Mouse (Mus musculus) kidney, postnatal 14 days (tissue): ENCODE measurements around the gene Dnlz.
A peak's percentile ranks its signal among the peaks of the same experiment; 100 is the strongest.
"Not testable (repeated sequence)": the region's sequence is repeated elsewhere in the genome, so short reads cannot be mapped to it uniquely, and the experiment has no call there.

Experiments used
- DNase-seq: peaks from one replicate; pipeline ENCODE4 v3.0.0; 2022; ENCODE audit warnings: mixed read lengths

Gene Dnlz

DNA sequence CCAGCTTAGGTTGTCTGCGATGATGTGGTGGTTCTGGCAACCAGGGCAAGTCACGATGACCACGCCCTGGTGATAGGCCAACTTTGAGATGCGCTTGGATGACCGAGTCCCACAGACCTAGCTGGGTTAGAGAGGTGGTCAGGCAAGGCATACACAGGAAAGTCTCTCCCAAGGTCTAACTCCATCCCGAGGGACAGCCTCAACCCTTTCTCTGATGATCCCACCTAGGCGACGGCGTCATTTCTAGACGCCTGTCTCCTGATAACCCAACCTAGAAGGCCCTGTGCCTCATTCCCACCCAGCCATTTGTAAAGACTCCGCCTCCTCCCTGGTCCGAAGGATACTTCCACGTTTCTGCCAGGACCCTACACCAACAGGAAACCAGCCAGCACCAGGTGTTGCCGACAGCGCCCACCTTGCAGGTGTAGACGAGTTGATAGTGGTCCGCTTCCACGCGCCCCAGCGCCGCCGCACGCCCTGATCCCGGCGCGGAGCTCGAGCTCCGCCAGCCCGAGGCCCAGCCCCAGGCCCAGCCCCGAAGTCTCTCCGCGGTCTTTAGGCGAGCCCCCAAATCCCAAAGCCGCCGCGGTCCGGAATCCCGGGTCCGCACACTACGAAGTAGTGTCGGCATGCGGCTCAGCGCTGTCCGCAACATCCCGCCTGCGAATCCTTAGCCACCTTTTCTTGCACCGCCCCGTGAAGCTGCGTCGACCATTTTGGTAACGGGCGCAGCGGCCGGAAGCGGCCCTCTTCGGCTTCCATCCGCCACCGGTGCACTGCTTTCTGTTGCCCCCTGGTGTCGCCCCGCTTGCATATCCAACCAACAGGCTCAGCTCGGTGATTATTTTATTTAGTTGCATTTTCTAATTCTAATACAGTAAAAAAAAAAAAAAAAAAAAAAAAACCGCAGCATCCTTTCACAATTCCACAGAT, at the start of gene Dnlz:
TSS of gene Dnlz (minus strand) at position 753 of the 933 bp plus-strand sequence.
- DNase-seq, result peak; percentile 96

DNA sequence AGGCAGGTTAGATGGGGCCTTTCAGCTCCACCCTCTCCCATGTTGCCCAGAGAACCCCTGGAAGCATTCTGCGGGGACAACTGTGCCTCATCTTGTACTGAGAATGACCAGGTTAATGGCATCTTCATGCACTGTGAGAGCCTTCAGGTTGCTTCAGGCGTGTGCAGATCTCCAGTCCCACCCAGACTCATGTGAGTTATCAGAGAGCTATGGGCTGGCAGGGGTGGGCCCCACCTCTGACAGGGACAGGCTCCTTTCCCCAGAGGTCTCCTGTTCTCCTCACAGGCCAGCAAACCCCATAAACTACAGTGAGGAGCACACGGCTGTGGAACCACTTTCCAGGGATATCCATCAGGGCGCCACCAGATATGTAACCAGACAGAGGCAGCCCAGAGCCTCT, 49.1 kb upstream of the Dnlz start:
- no peak for DNase-seq

- no peak for DNase-seq
These were observed 48.4 kb upstream of the Dnlz start for GRCm38 (mm10) chr2:26400296-26400695.

DNA sequence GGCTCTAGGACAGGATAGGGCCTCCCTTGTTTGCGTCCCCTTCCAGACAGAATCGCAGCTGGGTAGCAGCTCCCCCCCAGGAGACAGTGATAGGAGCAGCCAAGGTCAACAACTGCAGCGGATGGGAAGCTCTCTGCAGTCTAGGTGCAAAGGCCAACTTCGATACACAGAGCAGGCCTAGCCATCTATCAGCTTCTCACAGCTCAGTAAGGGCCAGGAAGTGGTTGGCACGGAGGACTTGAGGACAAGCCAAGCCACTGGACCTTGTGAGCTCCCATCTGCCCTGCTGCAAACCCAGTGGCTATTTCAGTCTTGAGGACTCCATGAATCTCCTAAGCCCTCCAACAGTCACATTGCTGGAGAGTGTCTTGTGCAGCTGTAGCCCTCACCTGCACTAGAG, 47.7 kb upstream of the Dnlz start:
- peak; percentile 42 for DNase-seq

GRCm38 (mm10) chr2:26398978-26399377, 47.1 kb upstream of the Dnlz start:
- DNase-seq, result no peak

DNA sequence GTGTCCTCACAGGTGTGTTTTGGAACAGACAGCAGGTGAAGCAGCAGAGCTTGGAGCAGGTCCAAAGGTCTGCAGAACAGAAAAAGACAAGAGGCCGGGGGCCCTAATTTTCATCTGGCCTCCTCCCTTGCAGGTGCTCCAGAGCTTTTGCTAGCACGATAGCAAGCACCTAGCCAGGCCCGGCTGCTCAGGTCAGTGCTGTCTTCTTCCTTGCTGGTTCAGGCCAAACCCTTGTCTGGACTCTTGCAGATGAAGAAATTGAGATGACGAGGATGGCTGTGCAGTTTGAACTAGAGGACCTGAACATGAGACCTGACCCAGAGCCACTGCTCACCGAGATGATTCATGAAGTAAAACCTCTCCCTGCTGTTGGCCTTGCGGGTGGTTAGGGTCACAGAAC, 39.7 kb upstream of the Dnlz start:
- no peak for DNase-seq

DNA sequence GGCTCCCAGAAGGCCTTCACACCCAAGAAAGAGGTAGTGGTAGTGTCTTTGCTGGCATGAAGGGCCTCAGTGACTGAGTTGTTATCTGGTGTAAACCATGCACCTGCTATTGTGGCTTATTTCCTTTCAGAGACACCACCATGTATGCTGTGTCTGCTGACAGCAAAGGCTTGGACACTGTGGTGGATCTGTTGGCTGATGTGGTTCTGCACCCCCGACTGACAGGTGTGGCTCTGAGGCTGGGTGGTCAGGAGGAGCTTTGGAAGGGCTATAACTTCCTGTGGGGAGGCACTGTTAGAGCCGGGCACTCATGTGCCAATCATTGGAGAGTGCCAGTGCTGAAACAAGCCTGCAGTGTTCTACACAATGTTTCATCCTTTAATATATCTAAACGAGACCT, 39.0 kb upstream of the Dnlz start:
- no peak for DNase-seq

- peak; percentile 92 for DNase-seq
These were observed 37.3 kb upstream of the Dnlz start, which contains the start of the genes Entr1 and Pmpca for GRCm38 (mm10) chr2:26389154-26389690. Entr1 (minus strand) TSS chr2:26389316. Pmpca (plus strand) TSS chr2:26389339.

GRCm38 (mm10) chr2:26388682-26389153, 36.8 kb upstream of the Dnlz start:
- DNase-seq, result no peak

DNA sequence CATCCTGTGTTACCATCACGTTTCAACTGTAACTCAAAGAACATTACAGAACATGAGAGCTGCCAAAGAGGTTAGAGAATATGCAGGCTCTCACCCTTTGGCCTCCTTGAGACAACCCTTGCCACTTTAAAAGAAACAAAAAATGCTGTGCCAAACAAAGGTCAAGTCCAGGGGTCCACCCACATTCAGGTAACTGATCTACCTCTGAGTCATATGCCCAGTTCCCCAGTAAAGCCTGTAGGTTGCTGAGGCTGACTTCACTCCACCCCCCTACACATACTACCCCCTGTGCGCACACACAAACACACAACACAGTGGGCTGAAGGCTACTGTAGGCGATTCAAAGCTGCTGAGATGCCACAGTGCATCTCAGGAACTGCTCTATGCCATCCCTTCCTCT, 35.8 kb upstream of the Dnlz start:
- DNase-seq, result peak; percentile 52

GRCm38 (mm10) chr2:26380871-26381270, 29.0 kb upstream of the Dnlz start:
- not testable (repeated sequence) for DNase-seq

DNA sequence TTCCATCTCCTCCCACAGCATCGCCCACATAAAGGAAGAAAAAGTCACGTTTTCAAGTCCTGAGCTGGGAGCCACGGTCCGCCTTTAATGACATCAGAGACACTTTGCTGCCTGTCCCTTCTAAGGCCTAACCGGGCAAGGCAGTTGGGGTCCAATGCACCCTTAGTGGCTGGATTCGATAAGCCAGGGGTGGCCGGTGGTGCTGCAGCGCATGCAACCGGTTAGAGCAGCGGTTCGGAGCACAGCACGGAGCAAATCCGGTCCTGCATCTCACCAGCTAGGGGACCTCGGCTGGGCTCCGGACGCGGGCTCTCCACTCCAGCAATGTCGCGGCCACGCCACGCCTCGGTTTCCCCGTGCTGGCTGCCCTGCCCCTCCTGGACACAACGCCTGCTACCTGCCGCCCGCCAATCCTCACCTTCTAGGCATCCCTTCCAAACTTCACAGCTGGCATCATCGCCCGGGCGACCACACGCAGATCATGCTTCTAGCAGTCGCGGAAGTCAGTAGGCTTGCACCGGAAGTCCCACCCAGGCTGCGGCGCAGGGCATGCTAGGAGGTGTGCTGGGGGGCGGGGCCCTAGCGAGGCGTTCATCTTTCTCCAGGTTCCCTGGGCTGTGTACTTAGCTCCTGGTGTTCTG, 28.3 kb upstream of the Dnlz start, which contains the start of gene Snapc4:
TSS of gene Snapc4 (minus strand) at position 523 of the 641 bp plus-strand sequence.
- peak; percentile 91 for DNase-seq

DNA sequence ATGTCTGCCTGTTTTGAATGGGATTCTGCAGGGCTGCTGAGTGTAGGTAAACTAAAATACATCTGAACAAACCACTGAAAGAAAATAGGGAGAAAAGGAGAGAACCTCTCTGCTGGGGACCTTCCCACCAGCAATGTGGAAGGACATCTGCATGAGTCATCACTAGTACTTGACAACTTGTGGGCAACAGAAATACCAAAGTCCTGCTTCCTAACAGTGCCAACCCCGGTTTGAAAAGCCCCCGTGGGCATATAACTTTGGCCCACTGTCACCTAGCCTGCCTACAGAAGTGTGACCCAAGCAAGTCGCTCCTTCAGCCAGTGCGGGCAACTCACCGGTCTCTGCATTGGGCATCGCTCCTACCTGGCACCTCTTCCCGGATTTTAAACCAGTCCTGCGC, 20.5 kb upstream of the Dnlz start:
- no peak for DNase-seq

DNA sequence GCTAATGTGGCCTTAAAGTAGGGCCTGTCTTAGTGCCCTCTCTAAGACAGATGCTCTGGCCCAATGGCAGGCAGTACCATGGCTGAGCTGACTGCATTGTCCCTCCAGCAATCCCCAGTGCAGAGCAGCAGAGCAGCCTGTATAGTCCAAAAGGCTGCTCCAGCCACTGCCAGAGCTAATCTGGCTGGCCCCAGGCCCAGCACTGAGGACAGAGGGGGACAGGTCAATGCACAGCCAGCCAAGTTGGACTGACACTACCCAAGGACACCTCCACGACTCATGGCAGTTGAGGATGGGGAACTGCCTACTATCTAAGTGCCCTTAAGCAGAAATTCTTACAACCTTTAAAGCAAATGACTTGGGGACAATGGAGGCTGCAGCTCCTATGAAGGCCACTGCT, 16.7 kb upstream of the Dnlz start:
- no peak for DNase-seq

DNA sequence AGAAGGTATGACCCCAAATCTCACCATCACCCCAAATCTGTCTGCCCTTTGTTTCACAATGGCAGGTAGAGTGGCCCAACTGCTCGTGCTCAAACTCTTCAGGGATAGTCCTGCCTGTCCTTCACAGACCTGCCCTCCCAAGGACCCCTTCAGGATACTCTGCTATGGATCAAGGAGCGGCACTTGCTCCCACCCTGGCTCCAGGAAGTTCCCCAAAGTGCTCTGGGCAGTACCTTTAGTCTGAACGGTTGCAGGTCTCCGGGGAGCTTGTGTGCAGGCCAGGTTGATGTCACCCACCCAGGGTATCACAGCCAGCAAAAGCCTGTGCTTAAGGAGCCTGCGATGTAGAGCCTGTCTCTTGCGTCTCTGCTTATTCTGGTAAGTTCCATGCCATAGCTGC, 16.0 kb upstream of the Dnlz start:
- DNase-seq, result no peak

GRCm38 (mm10) chr2:26364738-26365465, 13.0 kb upstream of the Dnlz start:
- DNase-seq, result peak; percentile 82

- DNase-seq, result no peak
These were observed 11.6 kb upstream of the Dnlz start for GRCm38 (mm10) chr2:26363481-26363880.

DNA sequence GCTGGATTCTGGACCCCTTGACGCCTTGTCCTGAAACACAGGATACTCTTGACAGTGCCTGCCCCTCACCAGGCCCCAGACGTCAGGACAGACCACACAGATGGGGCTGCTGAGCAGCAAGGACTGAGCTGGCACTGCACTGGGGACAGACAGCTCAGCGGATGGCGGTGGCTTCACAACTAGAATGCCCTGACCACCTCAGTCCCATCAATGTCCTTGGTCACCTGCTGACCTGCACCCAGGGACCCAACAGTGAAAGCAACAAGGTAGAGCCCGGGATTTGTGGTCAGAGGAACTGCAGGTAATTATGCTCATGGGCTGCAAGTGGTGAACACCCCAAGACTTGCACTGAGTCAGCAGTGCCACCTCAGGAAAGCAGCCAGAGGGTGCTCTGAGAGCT, 11.1 kb upstream of the Dnlz start:
- no peak for DNase-seq

DNA sequence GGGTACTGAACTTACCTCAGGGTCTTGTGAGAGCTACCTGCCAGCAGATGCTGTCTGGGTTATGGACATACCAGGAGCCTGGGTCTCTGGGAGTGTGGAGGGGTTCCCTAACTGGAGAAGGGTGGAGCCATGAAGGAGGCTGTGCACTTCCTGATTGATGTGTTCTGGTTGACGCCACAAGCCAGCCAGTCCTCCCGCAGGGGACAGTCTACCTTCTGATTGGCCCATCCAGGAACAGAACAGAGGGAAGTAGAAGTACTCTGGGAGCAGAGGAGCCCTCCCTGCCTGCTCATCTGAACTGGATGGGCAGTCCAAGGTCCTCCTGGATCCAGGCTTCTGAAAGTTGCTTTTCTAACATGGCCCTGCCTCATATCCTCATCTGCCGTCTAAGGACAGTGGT, 8.9 kb upstream of the Dnlz start, which contains the start of gene Card9:
TSS of gene Card9 (minus strand) at position 147 of the 400 bp plus-strand sequence.
- DNase-seq, result no peak

GRCm38 (mm10) chr2:26359983-26360382, 8.1 kb upstream of the Dnlz start:
- DNase-seq, result no peak

- DNase-seq, result no peak
These were observed 6.9 kb upstream of the Dnlz start for GRCm38 (mm10) chr2:26358667-26359320.

DNA sequence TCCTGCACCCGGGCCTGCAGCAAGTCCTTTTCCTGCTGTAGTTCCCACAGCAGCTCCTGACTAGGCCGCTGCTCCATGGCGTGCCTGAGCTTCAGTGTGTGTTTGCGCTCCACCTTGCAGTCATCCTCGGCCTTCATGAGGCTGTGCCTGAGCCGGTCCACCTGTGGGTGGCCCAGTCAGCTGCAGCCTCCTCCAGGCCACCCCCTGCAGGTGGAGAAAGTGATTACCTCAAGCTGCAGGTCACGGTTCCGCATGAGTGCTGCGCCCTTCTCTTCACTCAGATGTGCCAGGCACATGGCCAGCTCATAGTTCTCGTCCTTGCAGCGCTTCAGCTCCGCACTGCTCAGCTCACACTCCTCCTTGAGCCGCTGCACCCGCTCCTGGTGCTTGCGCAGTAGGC, 5.6 kb upstream of the Dnlz start:
- peak; percentile 87 for DNase-seq
